Mouse (Mus musculus): ENCODE results near the gene Sirt7.

DNA sequence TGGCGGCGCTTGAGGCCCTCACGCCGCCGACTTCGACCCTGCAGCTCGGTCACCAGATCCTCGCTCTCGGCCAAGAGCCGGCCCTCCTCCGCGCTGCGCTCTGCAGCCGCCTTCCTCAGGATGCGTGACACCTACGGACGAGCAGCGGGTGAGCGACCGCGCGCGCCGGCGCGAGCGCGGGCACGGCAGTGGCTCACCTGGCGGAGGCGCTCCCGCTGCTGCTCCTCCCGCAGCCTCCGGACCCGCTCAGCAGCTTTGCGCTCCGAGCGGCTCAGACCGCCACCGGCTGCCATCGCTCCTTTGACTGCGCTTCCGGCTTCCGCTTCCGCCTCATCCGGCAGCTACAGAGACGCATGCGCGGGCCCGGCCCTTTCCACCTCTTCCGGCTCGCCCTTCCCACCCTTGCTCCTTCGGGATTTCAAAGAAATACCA, 344 bp downstream of the Sirt7 start:
- no peak for TF ChIP-seq CTCF (IDR thresholded peaks at IDR 0.05; ENCODE audit: low read depth, low read length)
- no peak for TF ChIP-seq TAL1 (conservative IDR thresholded peaks at IDR 0.05; ENCODE audit: low read depth, low read length)
